Mouse (Mus musculus): ENCODE results near the gene Sphk2.

- TF ChIP-seq CTCF (IDR thresholded peaks at IDR 0.05; ENCODE audit: low read depth) (no peak), EP300 (IDR thresholded peaks at IDR 0.05; ENCODE audit: low read depth) (no peak)
Observed at GRCm38 (mm10) chr7:45689800-45690199, 28.0 kb downstream of the Sphk2 start.
